Mouse (Mus musculus) cerebellum, postnatal 4 days (tissue): ENCODE results near the gene Unc45a.
"Not testable (repeated sequence)": the region's sequence is repeated elsewhere in the genome, so short reads cannot be mapped to it uniquely, and the experiment has no call there.

ENCODE experiments used
- DNase-seq, 2 experiments: peaks; one replicate each; pipeline ENCODE4 v3.0.0; 2022; ENCODE audit warnings: low spot score in 2 of 2, mixed read lengths in 1 of 2

Unc45a gene

DNA sequence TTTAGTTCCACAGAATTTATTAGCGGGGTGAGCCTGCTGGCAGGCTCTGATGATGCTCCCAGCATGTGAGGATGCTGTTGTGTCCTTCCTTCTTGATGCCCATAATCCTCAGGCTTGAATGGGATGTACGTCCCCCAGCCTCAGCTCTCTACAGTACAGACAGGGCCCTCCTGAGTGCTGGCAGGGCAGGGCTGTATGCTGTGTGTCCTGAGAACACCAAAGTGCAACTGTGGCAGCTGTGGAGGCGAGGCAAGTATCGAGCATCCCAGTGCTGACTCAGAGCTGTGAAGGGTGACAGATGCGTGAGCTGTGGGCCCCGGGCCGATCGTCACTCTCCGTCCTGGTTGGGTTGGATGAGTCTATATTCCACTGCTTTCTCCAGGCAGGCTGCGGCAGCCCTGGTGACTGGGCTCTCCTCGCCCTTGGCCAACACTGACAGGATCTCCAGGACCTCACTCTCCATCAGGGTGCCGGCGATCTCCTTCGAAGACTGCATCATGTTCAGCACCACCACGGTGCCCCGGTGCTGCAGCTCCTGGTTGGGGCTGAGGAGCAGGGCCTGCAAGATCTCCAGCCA lies 15.4 kb downstream of the Unc45a start:
- no peak for DNase-seq

DNA sequence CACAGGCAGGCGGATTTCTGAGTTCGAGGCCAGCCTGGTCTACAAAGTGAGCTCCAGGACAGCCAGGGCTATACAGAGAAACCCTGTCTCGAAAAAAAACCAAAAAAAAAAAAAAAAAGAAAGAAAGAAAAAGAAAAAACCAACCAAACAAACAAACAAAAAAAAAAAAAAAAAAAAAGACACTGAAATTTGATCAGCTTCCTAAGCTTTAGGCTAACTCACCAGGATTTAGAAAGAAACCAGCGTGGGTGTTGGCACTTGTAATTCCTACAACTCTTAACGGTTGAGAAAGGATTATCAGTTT lies 16.0 kb downstream of the Unc45a start:
- DNase-seq = not testable (repeated sequence)

DNA sequence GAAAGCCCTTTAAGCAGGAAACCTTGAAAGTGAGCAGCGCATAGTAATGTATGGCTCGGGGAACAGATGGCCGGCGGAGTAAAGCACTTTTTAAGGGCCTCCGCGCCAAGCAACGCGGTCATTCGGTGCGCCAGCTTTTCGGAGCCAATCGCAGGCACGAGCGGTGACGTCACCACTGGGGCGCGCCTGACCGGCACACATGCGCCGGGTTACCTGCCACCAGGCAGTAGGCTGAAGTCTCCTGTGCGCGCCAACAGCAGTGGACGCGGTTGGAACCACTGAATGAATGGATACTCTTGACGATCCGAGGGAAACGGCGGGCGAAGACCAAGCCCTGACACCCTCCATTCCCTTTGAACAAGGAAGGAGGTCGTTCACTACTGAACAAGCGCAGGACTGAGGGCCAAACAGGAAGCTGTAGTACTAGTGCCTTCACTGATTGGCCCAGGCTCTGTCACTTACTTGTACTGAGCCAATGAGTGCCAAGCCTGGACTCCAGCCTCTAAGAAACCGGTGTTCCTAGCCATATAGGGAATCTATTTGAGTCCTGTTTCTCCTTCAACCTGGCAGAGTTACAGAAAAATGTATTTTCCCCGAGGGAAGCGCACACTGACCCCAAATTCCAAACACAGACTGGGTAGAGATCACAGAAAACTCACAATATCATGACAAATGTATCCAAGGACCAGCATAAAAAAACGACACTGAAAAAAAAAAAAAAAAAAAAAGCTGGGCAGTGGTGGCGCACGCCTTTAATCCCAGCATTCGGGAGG lies 16.6 kb downstream of the Unc45a start, which contains the start of gene Rccd1:
Gene Rccd1 (minus strand): TSS at position 412 of the 773 bp plus-strand sequence.
- DNase-seq = peak; percentile 88 to 96

DNA sequence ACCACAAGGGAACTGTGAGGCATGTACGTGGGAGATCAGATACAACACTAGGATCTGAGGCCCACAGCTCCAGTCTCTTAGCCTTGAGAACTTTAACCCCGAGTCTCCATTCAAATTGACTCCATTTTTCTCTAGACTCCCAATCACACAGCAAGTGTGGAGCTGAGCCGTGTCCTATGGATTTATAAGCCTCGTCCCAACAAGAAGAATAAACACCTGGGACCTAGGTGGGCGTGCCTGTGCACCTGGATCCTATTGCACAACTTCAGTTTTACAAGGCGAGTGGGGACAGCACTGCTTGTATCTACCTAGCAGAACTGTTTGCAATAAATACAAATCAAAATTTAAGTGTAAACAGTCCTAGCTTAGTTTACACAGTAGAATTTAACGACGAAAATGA lies 17.5 kb downstream of the Unc45a start:
- DNase-seq = no peak

DNA sequence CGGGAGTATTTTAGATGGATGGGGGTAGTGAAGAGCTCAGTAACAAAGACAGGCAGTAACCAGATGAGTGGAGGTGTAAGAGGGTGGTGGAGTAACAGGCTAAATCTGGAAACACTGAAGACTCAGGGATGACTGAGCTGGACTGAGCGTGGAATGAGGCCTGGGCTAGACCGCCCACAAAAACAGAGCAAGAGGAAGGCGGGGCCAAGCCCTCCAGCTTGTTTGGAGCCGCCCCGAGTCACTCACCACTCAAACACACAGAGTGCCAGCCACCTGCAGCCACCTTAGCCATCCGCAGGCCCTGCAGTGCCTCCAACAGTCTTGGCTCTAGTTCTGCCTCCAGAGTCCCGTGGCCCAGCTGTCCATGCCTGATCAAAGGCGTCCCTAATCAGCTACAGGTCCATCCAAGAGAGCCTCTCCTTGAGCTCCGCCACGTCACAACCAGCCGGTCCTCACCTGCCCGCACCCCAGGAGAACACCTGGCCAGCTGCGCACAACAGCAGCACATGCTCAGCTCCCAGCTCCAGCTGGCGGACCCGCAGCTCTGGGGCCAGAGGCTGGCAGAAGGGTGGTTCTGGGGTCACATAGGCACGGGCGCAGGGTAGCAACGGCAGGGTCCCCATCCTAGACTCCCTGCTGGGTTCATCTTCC lies 20.8 kb downstream of the Unc45a start:
- no peak for DNase-seq

DNA sequence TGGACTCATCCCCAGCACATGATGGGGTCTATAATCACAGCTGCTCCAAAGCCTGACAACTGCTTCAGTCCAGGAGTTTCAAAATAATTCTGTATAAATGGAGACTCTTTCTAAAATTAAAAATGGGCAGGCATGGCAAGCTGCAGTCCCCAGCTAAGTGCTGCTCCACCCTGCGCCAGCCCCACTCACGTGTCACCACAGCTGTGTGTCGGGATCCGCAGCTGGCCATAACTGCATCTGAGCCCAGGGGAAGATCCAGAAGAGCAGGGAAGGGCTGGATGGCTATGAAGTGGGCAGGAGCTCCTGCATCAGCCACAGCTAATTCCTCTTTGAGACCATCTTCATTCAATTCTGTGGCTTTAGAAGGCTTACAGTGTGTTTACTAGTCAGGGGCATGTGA lies 22.1 kb downstream of the Unc45a start:
- no peak for DNase-seq

DNA sequence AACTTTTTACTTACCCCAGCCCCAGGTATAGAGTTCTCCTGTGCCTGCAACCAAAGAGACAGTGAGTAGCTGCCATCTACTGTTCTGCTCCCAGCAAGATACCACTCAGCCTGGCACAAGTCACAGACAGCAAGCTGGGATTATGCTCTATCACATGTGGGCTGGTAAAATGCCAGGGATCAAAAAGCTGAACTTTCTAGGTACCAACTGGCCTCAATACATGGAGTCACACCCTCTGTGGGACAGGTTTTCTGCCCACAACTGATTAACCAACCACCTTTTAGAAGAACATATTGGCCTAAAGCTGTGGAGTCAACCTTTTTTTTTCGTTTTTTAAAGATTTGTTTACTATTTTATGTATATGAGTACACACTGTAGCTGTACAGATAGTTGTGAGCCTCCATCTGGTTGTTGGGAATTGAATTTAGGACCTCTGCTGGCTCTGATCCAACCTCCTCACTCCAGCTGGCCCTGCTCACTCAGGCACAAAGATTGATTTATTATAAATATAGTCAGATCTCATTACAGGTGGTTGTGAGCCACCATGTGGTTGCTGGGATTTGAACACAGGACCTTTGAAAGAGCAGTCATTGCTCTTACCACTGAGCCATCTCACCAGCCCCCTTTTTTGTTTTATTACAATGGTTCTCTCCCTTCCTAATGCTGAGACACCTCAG lies 23.2 kb downstream of the Unc45a start:
- no peak for DNase-seq

DNA sequence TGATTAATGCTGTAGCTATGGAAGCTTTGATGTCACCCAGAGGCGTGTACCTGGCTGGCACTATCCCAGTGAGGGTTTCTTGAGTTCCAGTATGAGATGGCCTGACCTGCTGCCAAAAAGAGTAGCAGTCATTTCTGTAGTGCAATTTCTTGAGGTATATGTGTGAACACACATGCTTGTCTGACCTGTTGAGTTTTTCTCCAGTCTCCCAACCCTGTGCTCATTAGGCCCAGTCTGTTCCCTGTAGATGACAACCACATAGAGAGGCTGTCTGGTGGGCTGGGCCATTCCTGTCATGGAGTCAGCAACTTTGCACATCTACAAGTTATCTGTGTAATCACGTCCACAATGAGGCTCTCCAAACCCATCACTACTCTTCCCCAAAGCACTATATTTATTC lies 25.1 kb downstream of the Unc45a start:
- no peak for DNase-seq

DNA sequence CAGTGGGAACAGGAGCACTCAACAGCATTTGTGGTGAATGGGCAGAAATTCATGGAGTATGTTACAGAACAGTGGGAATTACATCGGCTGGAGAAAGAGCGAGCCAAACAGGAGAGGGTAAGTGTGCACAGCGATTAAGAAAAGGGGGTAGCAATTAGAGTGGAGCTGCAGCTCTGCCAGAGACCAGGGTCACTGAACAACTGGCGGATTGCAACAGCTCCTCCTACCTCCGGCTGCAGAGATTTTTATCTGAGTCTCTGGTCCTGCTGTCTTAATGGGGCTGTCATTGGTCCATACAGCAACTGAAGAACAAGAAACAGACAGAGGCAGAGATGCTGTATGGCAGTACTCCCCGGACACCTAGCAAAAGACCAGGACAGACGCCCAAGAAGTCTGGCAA lies 30.0 kb downstream of the Unc45a start:
- no peak for DNase-seq

DNA sequence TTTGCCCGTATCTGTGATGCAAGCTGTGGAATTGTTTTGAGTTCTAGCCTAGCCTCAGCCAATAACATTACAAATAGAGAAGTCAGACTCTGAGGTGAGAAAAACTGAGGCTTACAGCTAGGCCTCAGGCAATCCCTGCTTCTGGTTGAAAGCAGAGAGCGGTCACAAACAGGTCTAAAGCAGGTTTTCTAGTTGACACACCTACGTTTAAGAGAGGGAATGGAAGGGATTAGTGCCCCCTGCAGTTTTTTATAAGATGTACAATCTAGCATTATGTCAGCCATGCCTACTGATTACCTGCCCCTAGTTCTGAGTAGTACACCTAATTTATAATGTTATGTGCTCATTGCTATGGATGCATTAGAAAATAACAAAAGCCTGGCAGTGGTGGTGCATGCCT lies 33.0 kb downstream of the Unc45a start:
- DNase-seq = no peak

DNA sequence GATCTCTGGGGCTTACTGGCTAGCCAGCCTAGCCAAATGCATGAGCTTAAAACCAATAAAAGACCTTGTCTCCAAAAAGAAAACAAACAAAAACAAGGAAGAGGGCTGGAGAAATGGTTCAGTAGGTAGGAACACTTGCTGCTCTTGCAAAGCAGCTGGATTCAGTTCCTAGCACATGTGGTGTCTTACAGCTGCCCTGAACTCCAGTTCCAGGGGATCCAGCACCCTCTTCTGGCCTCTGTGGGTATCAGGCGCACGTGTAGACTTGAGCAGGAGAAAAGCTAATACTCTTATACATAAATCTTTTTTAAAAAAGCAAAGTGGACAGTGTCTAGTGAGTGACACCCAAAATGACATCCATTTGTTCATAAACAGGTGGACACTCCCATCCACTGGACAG lies 39.3 kb downstream of the Unc45a start:
- DNase-seq = no peak

DNA sequence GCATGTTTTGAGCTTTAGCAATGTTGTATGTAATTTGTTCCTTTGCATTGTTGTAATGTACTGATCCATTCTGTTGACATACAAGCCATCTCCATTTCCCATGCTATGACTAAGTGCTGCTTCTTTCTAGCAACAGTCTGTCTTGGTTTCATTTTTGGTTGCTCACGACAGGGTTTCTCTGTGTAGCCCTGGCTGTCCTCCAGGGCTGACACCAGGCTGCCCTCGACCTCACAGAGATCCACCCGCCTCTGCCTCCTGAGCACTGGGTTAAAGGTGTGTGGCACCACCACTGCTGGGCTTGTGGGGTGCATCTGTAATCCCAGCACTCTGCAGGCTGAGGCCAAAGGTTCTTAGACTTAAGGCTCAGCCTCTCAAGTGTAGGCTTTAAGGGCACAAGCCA lies 41.2 kb downstream of the Unc45a start:
- DNase-seq = no peak

DNA sequence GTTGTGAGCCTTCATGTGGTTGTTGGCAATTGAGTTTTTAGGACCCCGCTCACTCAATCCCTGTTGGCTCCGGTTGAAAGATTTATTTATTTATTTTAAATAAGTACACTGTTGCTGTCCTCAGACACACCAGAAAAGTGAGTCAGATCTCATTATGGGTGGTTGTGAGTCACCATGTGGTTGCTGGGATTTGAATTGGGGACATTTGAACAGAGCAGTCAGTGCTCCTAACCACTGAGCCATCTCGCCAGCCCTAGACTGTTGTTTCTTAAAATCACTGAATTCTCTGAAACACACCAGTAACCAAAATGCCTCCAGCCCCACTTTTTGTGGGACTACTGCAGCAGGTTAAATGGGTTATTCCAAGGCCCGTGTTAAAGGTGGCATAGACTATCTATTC lies 42.1 kb downstream of the Unc45a start:
- DNase-seq = no peak

DNA sequence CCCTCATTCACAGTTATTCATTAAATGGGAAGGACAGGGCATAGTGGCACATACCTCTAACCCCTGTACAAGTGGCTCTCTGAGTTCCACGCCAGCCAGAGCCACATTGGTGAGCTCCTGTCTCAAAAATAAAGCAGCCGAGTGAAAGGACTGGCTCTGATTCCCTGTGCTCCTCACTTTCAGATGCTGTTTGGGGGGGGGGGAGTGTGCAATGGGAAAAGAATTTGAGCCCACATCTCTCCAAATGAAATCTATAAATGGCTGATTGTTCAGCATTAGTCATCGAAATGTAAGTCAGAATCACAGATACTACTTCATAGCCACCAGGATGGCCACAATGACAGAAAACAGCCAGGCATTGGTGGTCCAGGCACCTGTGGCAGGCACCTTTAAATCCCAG lies 43.8 kb downstream of the Unc45a start:
- no peak for DNase-seq

DNA sequence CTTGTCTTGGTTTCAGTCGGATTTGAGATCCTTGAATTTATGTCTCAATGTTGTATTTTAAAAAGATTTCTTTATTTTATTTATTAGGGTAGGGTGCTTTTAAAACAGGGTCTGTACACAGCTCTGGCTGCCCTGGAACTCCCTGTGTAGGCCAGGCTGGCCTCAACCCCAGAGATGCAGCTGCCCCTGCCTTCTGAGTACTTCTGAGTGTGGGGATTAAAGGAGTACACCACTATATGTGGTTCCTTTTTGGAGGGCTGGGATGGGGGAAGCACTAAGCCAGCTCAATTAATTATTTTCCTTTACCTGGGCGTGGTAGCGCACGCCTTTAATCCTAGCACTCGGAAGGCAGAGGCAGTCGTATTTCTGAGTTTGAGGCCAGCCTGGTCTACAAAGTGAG lies 44.3 kb downstream of the Unc45a start:
- DNase-seq = no peak

DNA sequence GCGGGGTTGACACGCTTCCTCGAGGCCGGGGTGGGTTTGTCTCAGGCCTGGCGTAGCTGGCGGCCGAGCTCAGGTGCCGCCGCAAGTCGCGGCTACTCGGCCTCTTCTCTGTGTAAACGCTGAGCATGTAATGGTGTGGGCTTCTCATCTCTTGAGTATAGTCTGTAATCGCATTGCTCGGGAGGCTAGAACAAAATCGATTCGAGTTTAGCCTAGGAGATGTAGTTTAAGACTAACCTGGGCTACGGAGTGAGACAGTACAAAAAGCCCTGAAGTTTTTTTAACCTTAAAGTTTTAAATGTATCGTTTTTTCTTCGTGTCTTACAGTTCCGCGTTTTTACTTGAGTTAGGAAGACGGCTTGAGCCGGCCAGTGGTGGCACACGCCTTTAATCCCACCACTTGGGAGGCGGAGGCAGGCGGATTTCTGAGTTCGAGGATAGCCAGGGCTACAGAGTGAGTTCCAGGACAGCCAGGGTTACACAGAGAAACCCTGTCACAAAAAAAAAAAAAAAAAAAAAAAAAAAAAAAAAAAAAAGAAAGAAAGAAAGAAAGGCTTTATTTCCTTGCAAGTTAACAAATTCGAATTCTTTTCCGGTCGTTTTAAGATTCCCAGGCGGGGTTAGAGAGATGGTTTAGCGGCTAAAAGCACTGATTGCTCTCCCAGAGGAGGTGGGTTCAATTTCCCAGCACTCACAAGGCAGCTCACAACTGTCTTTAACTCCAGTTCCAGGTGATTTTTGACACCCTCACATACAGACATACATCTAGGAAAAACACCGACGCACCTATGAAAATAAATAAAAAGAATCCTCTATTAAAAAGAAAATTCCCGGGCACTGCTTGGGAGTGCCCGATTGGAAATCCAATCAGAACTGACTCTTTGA lies 45.8 kb downstream of the Unc45a start:
- DNase-seq = no peak

DNA sequence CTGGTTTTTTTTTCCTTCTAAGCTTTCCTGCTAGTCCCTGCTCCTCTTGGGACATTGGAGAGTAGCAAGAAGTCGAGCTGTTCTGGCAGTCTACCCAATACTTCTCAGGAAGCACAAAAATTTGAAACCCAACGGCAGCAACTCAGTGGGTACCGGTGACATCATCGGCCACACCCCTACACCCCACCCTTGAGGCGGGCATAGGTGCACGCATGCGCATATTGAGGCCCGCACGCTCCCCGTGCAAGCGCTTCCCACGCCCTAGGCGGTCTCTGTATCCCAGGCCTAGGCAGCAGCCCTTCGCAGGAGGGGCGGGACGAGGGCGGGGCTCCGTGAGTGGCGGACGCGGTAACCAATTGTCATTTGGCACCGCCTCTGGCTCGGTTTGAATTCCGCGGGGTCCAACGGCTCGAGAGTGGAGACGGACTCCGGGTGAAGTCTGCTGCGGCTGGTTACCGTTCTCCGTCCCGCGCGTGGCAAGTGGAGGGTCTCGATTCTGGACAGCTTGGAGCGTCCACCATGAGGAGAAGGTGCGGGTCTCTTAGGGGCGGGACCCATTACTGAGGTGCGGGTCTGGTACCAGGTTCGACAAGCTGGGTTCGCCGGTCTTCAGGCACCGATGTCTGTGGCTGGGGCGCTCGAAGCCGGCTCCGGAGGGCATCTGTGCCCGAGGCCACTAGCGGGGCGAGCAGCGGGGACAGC lies 46.6 kb downstream of the Unc45a start, which contains the start of gene Prc1:
Gene Prc1 (plus strand): TSS at position 389 of the 702 bp plus-strand sequence.
- DNase-seq = peak; percentile 98 to 99

DNA sequence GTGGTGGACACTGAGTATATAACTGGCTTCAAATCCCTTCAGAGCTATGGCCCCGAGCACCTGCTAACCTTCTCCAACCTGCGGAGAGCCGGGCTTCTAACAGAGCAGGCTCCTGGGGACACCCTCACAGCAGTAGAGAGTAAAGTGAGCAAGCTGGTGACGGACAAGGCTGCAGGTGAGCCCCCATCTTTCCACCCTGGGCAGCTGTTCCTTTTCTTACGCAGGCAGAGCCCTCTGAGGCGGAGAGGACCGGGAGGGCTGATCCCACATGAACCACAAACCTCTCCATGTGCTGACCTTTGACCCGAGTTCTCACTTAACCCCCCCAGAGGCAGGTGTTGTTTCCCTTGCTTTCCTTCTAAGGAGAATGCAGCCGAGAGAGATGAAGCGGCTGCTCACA lies 53.1 kb downstream of the Unc45a start:
- no peak for DNase-seq

DNA sequence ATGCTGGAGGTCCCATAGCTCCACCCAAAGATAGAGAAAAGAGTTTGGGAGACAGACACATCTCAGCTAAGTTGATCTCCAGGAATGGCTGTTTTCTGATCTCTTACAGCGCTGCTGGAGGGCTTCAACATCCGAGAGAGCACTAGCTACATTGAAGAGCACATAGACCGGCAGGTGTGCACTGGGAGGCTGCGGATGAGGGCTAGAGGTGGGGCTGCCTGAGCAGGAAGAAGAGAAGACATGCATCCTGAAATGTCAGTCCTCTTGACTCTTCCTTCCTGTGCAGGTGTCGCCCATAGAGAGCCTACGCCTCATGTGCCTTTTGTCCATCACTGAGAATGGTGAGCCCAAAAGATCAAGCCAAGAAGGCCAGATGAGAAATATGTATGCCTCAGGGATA lies 55.1 kb downstream of the Unc45a start:
- no peak for DNase-seq

DNA sequence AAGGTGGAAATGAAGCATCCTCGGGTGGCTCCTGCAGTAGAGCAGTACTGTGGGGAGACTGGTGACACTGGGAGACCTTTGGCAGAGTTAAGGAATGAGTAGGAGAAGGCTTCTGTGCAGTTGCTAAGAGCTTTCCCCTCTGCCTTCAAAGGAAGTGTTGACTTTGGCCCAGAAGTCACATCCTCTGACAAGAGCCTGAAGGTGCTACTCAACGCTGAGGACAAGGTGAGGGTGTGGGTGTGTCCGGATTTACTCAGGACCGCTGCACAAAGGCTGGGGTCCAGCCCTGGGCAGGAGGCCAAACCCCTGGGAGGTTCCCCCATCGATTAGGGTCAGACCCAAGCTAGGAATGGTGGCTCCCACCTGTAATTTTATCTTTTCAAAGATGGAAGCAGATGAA lies 56.4 kb downstream of the Unc45a start:
- DNase-seq = no peak
